Mouse (Mus musculus): ENCODE measurements around the gene Dennd5a. TPM values are rescaled to one million over a fixed set of nuclear protein-coding genes. Genes with fewer than 3 reads are reported as not detected.

Dennd5a gene
- total RNA-seq, 2 experiments from 2014 or later = 139 to 164 TPM

- DNase-seq (ENCODE audit: low spot score in 2 of 2) = no peak
Measured at GRCm38 (mm10) chr7:109965658-109966057, 5.4 kb upstream of the Dennd5a start.

GRCm38 (mm10) chr7:109963707-109964106 is 3.4 kb upstream of the Dennd5a start:
- DNase-seq (ENCODE audit: low spot score in 2 of 2) = no peak

GRCm38 (mm10) chr7:109962596-109962995 is 2.3 kb upstream of the Dennd5a start:
- no peak for DNase-seq (ENCODE audit: low spot score in 2 of 2)

DNA sequence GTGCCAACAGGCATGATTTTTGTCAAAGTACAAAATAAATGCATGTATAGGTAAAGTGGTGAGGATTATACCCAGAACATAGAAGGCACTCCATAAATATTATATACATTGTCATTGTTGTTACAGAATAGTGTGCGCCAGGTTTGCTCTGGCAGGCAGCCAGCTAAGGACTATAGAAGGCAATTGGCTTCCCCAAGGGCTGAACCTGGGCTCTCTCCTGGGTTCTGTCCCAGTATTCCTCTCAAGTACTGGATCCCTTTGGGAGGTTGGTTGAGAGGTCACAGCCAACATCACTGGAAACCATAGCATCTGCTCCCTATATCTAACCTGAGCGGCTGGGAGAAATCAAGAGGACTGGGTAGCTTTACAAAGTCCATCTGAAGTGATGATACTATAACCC is 1.3 kb upstream of the Dennd5a start:
- no peak for DNase-seq (ENCODE audit: low spot score in 2 of 2)

- peak in 1 of 2 experiments; percentile 74 for DNase-seq (ENCODE audit: low spot score in 2 of 2)
Measured at GRCm38 (mm10) chr7:109960613-109961154, 414 bp upstream of the Dennd5a start.

GRCm38 (mm10) chr7:109958843-109959715 is 1.2 kb downstream of the Dennd5a start:
- no peak for DNase-seq (ENCODE audit: low spot score in 2 of 2)

DNA sequence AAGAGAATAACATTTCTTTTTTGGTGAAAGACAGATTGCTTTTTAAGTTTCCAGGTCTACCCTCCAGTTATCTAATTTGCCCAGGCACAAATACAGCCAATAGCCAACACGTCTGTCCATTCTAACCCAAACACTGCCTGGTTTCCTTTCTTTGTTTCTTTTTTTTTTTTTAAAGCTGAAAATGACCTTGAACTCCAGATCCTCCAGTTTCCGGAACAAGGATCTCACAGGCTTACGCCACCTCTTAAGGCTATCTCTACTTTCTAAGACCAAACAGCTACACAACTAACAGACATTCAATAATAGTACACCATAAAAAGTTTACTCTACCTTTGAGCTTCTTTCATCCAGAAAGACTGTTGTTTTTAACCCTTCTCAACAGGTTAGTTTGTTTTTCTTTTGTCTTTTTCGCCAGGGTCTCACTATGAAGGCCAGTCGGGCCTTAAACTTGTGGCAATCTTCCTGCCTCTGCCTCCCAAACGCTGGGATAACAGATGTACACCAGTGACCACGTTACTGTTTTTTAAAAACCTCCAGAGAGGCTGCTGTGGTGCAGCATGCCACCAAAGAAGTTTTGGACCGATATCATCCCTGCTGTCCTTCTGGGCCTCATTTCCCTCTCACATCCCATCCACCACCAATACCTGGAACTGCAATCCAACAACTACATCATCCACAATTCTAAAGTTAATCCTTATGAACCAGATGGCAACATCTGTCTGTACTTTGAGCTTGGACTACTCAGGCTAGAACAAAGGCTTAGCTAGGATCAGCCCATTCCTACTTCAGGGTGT is 2.1 kb downstream of the Dennd5a start:
- no peak for DNase-seq (ENCODE audit: low spot score in 2 of 2)

- DNase-seq (ENCODE audit: low spot score in 2 of 2) = no peak
Measured at GRCm38 (mm10) chr7:109954622-109955401, 5.5 kb downstream of the Dennd5a start.

GRCm38 (mm10) chr7:109951297-109951696 is 9.0 kb downstream of the Dennd5a start:
- DNase-seq (ENCODE audit: low spot score in 2 of 2) = no peak

- no peak for DNase-seq (ENCODE audit: low spot score in 2 of 2)
Measured at GRCm38 (mm10) chr7:109944421-109945034, 15.7 kb downstream of the Dennd5a start.

DNA sequence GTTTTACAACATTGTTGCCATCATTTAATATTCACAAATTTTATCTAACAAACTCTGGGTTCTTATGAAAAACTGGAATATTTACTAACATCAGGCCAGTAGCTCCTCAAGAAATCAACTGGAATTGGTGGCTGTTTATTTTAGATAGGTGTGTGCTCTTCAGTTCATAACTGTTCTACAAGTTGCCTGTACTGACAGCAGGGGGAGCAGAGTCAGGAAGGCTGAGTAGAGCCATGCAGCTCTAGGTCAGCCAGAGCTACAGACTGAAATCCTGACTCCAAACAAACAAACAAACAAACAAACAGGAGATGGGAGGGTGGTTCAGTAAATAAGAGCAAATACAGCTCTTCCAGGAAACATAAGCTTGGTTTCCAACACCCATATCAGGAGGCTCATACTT is 30.6 kb downstream of the Dennd5a start:
- no peak for DNase-seq (ENCODE audit: low spot score in 2 of 2)

DNA sequence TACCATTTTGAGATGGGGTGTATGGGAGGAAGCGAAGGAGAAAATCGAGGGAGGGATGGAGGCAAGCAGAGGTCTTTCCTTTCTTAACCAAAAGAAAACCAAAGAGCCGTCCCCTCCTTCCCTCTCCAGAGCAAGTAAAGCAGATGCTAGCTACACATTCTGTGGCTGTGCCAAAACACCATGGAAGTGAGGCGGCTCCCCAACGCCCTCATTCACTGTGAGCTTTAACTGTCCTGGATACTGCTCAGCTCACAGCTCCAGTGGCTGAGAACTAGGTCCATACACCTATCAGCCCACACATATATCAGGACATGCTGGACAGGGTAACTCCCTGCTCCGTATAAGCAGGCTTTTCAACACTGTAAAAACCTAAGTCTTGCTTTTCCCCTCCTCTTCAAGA is 31.9 kb downstream of the Dennd5a start:
- DNase-seq (ENCODE audit: low spot score in 2 of 2) = no peak

GRCm38 (mm10) chr7:109924965-109925364 is 35.3 kb downstream of the Dennd5a start:
- no peak for DNase-seq (ENCODE audit: low spot score in 2 of 2)

GRCm38 (mm10) chr7:109922889-109923288 is 37.4 kb downstream of the Dennd5a start:
- DNase-seq (ENCODE audit: low spot score in 2 of 2) = no peak

GRCm38 (mm10) chr7:109906165-109906564 is 54.1 kb downstream of the Dennd5a start:
- no peak for DNase-seq (ENCODE audit: low spot score in 2 of 2)

- DNase-seq (ENCODE audit: low spot score in 2 of 2) = no peak
Measured at GRCm38 (mm10) chr7:109900921-109901320, 59.3 kb downstream of the Dennd5a start.

GRCm38 (mm10) chr7:109898911-109899310 is 61.4 kb downstream of the Dennd5a start:
- DNase-seq (ENCODE audit: low spot score in 2 of 2) = no peak

- DNase-seq (ENCODE audit: low spot score in 2 of 2) = peak; percentile 81 to 86
Measured at GRCm38 (mm10) chr7:109892530-109892929, 67.7 kb downstream of the Dennd5a start.

DNA sequence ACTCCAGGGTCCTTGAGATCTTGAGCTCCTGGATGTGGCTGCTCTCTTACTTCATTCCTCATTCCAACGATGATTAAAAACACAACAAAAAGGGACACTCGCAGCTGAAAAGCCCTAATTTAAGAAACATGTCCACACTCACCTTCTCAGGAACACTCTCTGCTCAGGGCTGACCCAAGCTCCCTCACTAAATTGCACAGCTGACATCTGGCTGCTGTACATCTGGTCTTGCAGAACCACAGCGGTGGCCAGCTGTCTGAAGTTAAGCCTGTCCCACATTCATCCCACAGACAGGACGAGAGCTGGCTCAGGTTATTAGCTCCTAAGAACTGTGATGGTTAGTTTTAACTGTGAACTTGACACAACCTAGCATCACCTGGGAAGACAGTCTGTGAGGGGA is 68.5 kb downstream of the Dennd5a start:
- DNase-seq (ENCODE audit: low spot score in 2 of 2) = no peak

DNA sequence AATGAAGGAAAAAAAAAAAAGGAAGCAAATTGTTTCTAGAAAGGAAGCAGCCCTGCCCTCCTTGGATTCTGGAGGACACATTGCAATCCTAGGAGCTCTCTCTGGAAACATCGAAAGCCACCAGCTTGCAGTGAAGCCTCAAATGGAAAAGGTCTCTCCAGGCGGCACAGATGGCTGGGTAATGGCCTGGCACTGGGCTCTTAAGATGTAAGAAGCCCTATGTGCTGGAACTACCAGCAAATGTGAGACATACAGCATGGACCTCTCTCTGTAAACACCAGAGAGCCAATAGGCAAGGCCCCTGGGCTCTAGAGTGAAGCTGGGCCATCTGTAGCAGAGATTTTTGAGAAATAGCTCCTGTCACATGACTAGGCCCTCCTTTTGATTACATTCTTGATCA is 70.0 kb downstream of the Dennd5a start:
- DNase-seq (ENCODE audit: low spot score in 2 of 2) = no peak

- DNase-seq (ENCODE audit: low spot score in 2 of 2) = no peak
Measured at GRCm38 (mm10) chr7:109889300-109889699, 71.0 kb downstream of the Dennd5a start.

Measured in layer of hippocampus, postnatal 10 days (tissue).